Mouse (Mus musculus) spleen, adult 10 weeks (tissue): ENCODE results near the gene Il23r. TPM values are rescaled to one million over a fixed set of nuclear protein-coding genes. Genes with fewer than 3 reads are reported as not detected.

Source experiments
- polyA plus RNA-seq: library from polyadenylated mRNA; stranded (reverse); fragments of 350-450 nt; fragmentation: Illumina TruSeq; extraction: RNeasy Lipid Tissue Mini Kit (QIAGEN cat#74804); gene quantifications from one replicate; pipeline ENCODE4 v1.2.3, GENCODE M21; 2015; ENCODE audit warnings: low replicate concordance; ENCODE audit not compliant: insufficient read depth

Il23r gene
- 0.26 TPM for polyA plus RNA-seq

GRCm38 (mm10) chr6:67491755-67492154, at the start of gene Il23r:
TSS of gene Il23r (minus strand) at chr6:67491855.

GRCm38 (mm10) chr6:67535777-67536054, 44.1 kb upstream of the Il23r start, which contains the start of gene Tacstd2:
TSS of gene Tacstd2 (minus strand) at chr6:67535796.

GRCm38 (mm10) chr6:67375982-67376391, 115.7 kb downstream of the Il23r start, which contains the start of gene Il12rb2:
TSS of gene Il12rb2 (minus strand) at chr6:67376188.

Other genes with a start within 250 kb of the Il23r start
- 9.9 TPM for gene Il12rb2, start 115.7 kb downstream of the Il23r start, polyA plus RNA-seq
- gene Tacstd2, start 43.9 kb upstream of the Il23r start, polyA plus RNA-seq: 6.1 TPM